Mouse (Mus musculus): Measurements from ENCODE around the gene Fam228a. TPM values are rescaled to one million over a fixed set of nuclear protein-coding genes. Genes with fewer than 3 reads are reported as not detected.
"Not testable (repeated sequence)": the region's sequence is repeated elsewhere in the genome, so short reads cannot be mapped to it uniquely, and the experiment has no call there.

Fam228a gene
- polyA plus RNA-seq, 1 experiment from 2014 or later, result 1.3 TPM

DNA sequence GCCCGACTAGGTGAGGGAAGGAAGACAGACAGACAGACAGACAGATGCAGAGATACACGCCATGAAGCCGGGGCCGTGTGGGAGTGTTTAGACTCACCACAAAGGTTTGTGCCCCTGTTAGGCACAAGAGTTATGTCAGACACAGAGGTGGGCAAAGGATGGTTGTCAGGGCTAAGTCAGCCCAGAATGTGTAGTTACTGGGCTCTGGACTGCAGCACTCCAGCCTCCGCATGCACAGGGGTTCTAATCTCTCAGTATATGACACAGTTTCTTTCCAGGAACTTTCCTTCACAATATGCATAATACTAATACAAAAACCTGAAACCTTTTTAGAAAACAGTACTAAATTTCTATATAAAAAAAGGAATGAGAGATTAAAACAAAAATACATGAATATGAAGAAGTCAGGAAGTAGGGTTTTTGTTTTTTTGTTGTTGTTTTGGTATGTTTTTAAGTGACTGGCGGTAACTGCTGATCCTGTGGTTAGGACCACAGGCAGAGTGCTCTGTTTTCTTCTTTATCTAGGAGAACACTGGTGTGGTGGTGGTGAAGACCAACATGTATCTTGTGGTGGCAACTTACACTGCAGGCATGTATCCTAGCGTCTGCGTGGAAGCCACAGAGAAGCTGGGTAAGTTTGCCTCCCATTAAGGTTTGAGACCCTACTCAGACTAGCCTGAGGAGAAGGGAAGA is 36.8 kb upstream of the Fam228a start:
- no peak for ATAC-seq (ENCODE audit: insufficient number of reproducible peaks, insufficient read depth, low FRiP score, low read depth)
- no peaks in the 10 kb centered on the region for H3K36me3 ChIP-seq (ENCODE audit: control insufficient read depth, insufficient read depth, low read length)
- no peak overlapping the region for H3K4me2 ChIP-seq (replicated peaks; ENCODE audit: low read depth, low read length)
- no peak overlapping the region for H3K9ac ChIP-seq (replicated peaks; ENCODE audit: low read depth, low read length)
- no peak overlapping the region for H3K27ac ChIP-seq (ENCODE audit: low read length)
- WGBS, result 90% methylated on average over 8 of the region's 8 CpGs
- no peak overlapping the region for H3K4me3 ChIP-seq (ENCODE audit: low read depth, low read length)
- H3K27me3 ChIP-seq (ENCODE audit: control insufficient read depth, insufficient read depth, low read length), result no peaks in the 10 kb centered on the region
- H3K9me3 ChIP-seq (ENCODE audit: control insufficient read depth, low read depth, low read length), result no peaks in the 10 kb centered on the region
- no peaks in the 10 kb centered on the region for H3K4me1 ChIP-seq (ENCODE audit: control insufficient read depth, insufficient read depth, low read length)

DNA sequence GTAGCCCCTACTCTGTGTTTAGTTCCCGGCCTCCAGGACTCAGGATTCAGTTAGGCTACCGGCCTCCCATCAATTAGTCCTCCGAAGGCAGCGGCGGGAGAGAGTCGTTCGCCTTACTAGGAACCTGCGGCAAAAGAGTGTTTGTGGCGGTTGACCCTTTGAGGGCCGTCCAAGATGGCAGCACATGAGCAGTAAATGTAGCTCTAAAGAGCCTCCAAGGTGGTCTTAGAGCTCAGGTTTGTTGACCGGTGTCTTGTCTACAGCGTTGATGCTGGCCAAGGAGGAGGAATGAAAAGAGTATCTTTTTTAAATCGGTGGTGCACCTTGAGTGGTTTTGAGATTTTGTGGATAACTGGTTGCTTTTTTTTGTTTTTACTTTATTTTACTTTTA is 31.1 kb upstream of the Fam228a start:
- H3K9ac ChIP-seq (replicated peaks; ENCODE audit: low read depth, low read length), result peak overlapping the region; percentile 66
- no peaks in the 10 kb centered on the region for H3K4me1 ChIP-seq (ENCODE audit: control insufficient read depth, insufficient read depth, low read length)
- no peaks in the 10 kb centered on the region for H3K27me3 ChIP-seq (ENCODE audit: control insufficient read depth, insufficient read depth, low read length)
- peak overlapping the region; percentile 49 for H3K4me3 ChIP-seq (ENCODE audit: low read depth, low read length)
- peak overlapping the region; percentile 84; the same call in 1 of the 2 replicates for H3K27ac ChIP-seq (ENCODE audit: low read length)
- H3K36me3 ChIP-seq (ENCODE audit: control insufficient read depth, insufficient read depth, low read length), result no peaks in the 10 kb centered on the region
- ATAC-seq (ENCODE audit: insufficient number of reproducible peaks, insufficient read depth, low FRiP score, low read depth), result peak; percentile 24; the same call in 1 of the 2 replicates
- H3K4me2 ChIP-seq (replicated peaks; ENCODE audit: low read depth, low read length), result peak overlapping the region; percentile 47
- 20% methylated on average over 13 of the region's 13 CpGs for WGBS
- no peaks in the 10 kb centered on the region for H3K9me3 ChIP-seq (ENCODE audit: control insufficient read depth, low read depth, low read length)

DNA sequence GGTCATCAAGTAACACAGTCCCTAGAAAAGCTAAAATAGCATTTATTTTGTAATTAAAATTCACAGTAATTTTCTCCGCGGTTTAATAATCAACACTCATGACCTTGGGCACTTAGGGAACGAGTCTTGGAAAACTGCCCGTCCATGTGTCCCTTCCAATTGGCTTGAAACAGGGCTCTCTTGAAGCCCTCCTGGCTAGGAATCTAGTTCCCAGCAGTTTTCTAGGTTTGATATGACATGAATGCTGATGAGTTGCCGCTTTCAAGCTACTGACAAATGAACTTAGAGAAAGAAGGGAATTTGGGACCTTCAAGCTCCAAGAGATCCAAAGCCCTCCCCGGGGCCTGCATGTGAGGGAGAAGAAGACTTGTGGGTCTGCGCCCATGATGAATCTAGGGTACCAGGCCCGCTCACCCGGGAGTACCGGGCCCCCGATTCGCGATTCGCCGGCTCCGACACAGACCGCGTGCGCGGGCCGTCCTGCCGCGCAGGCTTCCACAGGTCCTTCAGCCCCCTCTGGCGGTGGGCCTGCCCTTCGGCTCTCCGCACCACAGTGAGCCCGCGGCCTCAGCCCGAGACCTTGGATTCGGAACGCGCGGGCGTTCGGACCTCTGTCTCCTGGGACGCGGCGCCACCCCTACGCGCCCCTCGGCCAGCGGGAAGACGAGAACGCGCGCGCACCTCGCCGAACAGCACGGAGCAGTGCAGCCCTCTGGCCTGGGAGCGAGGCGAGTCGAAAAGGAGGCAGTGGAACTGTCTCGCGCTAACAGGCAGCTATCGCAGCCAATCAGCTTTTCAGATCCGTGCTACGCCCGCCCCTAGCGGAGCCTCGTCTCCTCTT is 30.5 kb upstream of the Fam228a start, which contains the start of the genes Pfn4 and Fam228b:
Gene Pfn4 (plus strand): TSS at position 531 of the 841 bp plus-strand sequence.
Gene Fam228b (minus strand): TSS at position 776 of the 841 bp plus-strand sequence.
- peak within 1 kb of the TSS; percentile 66 for H3K9ac ChIP-seq (replicated peaks; ENCODE audit: low read depth, low read length)
- no peaks in the 10 kb centered on the region for H3K36me3 ChIP-seq (ENCODE audit: control insufficient read depth, insufficient read depth, low read length)
- peak; percentile 99 for ATAC-seq (ENCODE audit: insufficient number of reproducible peaks, insufficient read depth, low FRiP score, low read depth)
- H3K4me1 ChIP-seq (ENCODE audit: control insufficient read depth, insufficient read depth, low read length), result no peaks in the 10 kb centered on the region
- H3K27ac ChIP-seq (ENCODE audit: low read length), result peak within 1 kb of the TSS; percentile 84
- H3K4me3 ChIP-seq (ENCODE audit: low read depth, low read length), result peak within 1 kb of the TSS; percentile 49
- H3K27me3 ChIP-seq (ENCODE audit: control insufficient read depth, insufficient read depth, low read length), result no peaks in the 10 kb centered on the region
- H3K9me3 ChIP-seq (ENCODE audit: control insufficient read depth, low read depth, low read length), result no peaks in the 10 kb centered on the region
- WGBS, result 3% methylated on average over 61 of the region's 61 CpGs
- H3K4me2 ChIP-seq (replicated peaks; ENCODE audit: low read depth, low read length), result peak within 1 kb of the TSS; percentile 47

DNA sequence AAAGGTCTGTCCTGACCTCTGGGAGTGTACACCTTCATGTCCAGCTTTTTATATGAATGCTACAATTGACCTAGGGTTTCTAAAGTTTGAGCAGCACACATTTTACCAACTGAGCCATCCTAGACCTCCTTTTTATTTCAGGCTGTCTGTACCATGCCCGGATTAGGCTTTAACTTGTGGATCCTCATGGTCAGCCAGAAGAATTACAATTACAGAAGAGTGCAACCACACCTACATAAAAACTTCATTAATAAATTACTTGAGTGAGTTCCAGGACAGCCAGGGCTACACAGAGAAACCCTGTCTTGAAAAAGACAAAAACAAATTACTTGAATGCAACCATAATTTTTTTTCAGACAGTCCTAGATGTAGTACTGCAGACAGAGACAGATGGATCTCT is 18.8 kb upstream of the Fam228a start:
- H3K4me3 ChIP-seq (ENCODE audit: low read depth, low read length), result no peak overlapping the region
- no peaks in the 10 kb centered on the region for H3K36me3 ChIP-seq (ENCODE audit: control insufficient read depth, insufficient read depth, low read length)
- no peaks in the 10 kb centered on the region for H3K27me3 ChIP-seq (ENCODE audit: control insufficient read depth, insufficient read depth, low read length)
- H3K9me3 ChIP-seq (ENCODE audit: control insufficient read depth, low read depth, low read length), result no peaks in the 10 kb centered on the region
- no peak overlapping the region for H3K27ac ChIP-seq (ENCODE audit: low read length)
- no peak overlapping the region for H3K9ac ChIP-seq (replicated peaks; ENCODE audit: low read depth, low read length)
- H3K4me2 ChIP-seq (replicated peaks; ENCODE audit: low read depth, low read length), result no peak overlapping the region
- no peaks in the 10 kb centered on the region for H3K4me1 ChIP-seq (ENCODE audit: control insufficient read depth, insufficient read depth, low read length)
- ATAC-seq (ENCODE audit: insufficient number of reproducible peaks, insufficient read depth, low FRiP score, low read depth), result no peak
- WGBS, result 86% methylated on average over 1 of the region's 1 CpGs

DNA sequence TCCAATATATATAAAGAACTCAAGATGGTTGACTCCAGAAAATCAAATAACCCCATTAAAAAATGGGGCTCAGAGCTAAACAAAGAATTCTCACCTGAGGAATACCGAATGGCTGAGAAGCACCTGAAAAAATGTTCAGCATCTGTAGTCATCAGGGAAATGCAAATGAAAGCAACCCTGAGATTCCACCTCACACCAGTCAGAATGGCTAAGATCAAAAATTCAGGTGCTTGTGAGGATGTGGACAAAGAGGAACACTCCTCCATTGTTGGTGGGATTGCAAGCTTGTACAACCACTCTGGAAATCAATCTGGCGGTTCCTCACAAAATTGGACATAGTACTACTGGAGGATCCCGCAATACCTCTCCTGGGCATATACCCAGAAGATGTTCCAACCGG is 16.2 kb upstream of the Fam228a start:
- H3K27ac ChIP-seq (ENCODE audit: low read length); H3K36me3 ChIP-seq (ENCODE audit: control insufficient read depth, insufficient read depth, low read length); H3K9me3 ChIP-seq (ENCODE audit: control insufficient read depth, low read depth, low read length); H3K4me3 ChIP-seq (ENCODE audit: low read depth, low read length); H3K9ac ChIP-seq (replicated peaks; ENCODE audit: low read depth, low read length); H3K4me2 ChIP-seq (replicated peaks; ENCODE audit: low read depth, low read length); ATAC-seq (ENCODE audit: insufficient number of reproducible peaks, insufficient read depth, low FRiP score, low read depth); H3K27me3 ChIP-seq (ENCODE audit: control insufficient read depth, insufficient read depth, low read length); H3K4me1 ChIP-seq (ENCODE audit: control insufficient read depth, insufficient read depth, low read length): not testable (repeated sequence)
- 92% methylated on average over 4 of the region's 4 CpGs for WGBS

DNA sequence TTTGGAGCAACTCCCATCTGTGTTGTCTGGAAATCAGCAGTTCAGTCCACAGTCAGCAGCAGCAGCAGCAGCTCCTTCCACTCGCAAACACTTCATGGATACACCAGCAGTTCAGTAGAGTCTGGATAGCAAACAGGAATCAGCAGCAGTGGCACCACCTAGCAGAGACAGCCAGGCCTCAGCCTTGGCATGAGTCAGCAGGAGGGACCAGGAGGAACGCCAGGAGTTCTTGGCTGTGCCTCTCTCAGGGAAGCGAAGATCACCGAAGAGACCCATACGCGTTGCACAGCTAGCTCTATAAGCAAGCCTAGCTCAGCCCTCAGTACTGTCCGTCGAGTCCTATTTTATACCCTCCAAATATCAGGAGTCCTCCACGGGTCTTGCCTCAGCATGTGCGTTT is 6.3 kb upstream of the Fam228a start:
- WGBS, result 90% methylated on average over 10 of the region's 10 CpGs
- Histone ChIP-seq H3K36me3 (ENCODE audit: control insufficient read depth, insufficient read depth, low read length) (no peaks in the 10 kb centered on the region), H3K27ac (ENCODE audit: low read length) (no peak overlapping the region), H3K27me3 (ENCODE audit: control insufficient read depth, insufficient read depth, low read length) (no peaks in the 10 kb centered on the region), H3K4me2 (replicated peaks; ENCODE audit: low read depth, low read length) (no peak overlapping the region), H3K4me1 (ENCODE audit: control insufficient read depth, insufficient read depth, low read length) (no peaks in the 10 kb centered on the region), H3K9ac (replicated peaks; ENCODE audit: low read depth, low read length) (no peak overlapping the region), H3K4me3 (ENCODE audit: low read depth, low read length) (no peak overlapping the region), H3K9me3 (ENCODE audit: control insufficient read depth, low read depth, low read length) (no peaks in the 10 kb centered on the region)
- no peak for ATAC-seq (ENCODE audit: insufficient number of reproducible peaks, insufficient read depth, low FRiP score, low read depth)

DNA sequence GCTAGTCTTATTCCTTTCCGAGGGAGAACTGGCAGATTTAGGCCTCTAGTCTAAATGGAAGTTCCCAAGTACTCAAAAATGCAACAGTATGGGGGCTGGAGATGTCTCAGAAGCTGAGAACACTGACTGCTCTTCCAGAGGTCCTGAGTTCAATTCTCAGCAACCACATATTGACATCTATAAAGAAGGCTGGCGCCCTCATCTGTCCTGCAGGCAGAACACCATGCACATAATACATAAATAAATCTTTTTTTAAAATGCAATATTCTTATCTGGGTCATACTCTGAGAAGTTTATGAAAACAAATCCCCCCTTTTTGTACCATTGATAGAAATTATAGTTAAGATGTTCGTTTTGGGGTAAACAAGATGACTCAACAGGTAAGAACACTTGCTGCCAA is 4.0 kb upstream of the Fam228a start:
- 90% methylated on average over 3 of the region's 3 CpGs for WGBS

DNA sequence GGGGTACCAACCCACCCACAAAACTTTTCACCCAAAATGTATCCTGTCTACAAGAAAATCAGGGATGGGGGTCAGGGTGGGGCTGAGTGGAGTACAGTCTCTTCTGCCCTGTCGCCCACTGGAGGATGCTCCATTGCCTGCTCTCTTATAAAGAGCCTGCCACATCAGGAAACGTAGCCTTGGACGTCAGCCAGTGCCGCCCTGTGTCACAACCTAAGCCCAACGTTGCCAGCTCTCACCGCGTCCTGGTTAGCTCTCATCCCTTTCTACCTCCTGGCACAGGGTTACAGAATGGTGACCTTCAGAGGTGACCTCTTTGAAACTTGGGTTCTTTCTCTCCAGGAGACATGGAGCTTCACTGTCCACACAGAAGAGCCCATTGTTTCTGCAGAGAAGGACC is 2.6 kb upstream of the Fam228a start:
- Histone ChIP-seq H3K4me2 (replicated peaks; ENCODE audit: low read depth, low read length) (no peak overlapping the region), H3K4me3 (ENCODE audit: low read depth, low read length) (no peak overlapping the region), H3K9me3 (ENCODE audit: control insufficient read depth, low read depth, low read length) (no peaks in the 10 kb centered on the region), H3K27ac (ENCODE audit: low read length) (no peak overlapping the region), H3K4me1 (ENCODE audit: control insufficient read depth, insufficient read depth, low read length) (no peaks in the 10 kb centered on the region), H3K36me3 (ENCODE audit: control insufficient read depth, insufficient read depth, low read length) (no peaks in the 10 kb centered on the region), H3K27me3 (ENCODE audit: control insufficient read depth, insufficient read depth, low read length) (no peaks in the 10 kb centered on the region), H3K9ac (replicated peaks; ENCODE audit: low read depth, low read length) (no peak overlapping the region)
- no peak for ATAC-seq (ENCODE audit: insufficient number of reproducible peaks, insufficient read depth, low FRiP score, low read depth)
- 79% methylated on average over 7 of the region's 7 CpGs for WGBS

More for the DNA sequence above, 4.0 kb upstream of the Fam228a start:
- H3K36me3 ChIP-seq (ENCODE audit: control insufficient read depth, insufficient read depth, low read length), result no peaks in the 10 kb centered on the region
- no peak for ATAC-seq (ENCODE audit: insufficient number of reproducible peaks, insufficient read depth, low FRiP score, low read depth)
- H3K27me3 ChIP-seq (ENCODE audit: control insufficient read depth, insufficient read depth, low read length), result no peaks in the 10 kb centered on the region
- no peak overlapping the region for H3K4me3 ChIP-seq (ENCODE audit: low read depth, low read length)
- no peak overlapping the region for H3K9ac ChIP-seq (replicated peaks; ENCODE audit: low read depth, low read length)
- H3K4me2 ChIP-seq (replicated peaks; ENCODE audit: low read depth, low read length), result no peak overlapping the region
- no peak overlapping the region for H3K27ac ChIP-seq (ENCODE audit: low read length)
- no peaks in the 10 kb centered on the region for H3K9me3 ChIP-seq (ENCODE audit: control insufficient read depth, low read depth, low read length)
- no peaks in the 10 kb centered on the region for H3K4me1 ChIP-seq (ENCODE audit: control insufficient read depth, insufficient read depth, low read length)

Measured in stomach, embryonic 14.5 days (tissue).